Mouse (Mus musculus): ENCODE data around the gene Iqgap2.

Gene Iqgap2

DNA sequence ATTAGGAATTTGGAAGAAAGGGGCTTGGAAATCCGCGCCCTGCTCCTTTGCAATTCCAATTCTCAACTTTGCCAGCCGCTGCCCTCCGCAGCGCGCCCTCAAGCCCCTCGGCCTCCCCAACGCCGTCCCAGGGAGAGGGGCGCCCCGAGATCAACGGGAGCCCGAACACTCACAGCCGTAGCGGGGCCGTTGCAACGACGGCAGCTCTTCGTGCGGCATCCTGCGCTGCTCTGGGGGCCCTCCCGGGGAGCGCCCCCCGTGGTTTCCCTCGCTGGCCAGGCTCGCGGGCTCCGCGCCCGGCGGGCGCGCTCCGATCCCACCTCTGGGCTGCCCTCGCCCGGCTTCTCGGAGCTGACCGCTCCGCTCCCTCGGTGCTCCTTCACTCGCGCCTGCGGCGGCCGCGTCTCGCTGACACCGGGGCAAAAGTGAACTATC is at the start of gene Iqgap2:
Gene Iqgap2 (minus strand): TSS at position 432 of the 435 bp plus-strand sequence.
- DNase-seq (ENCODE audit: low spot score in 2 of 2), result no peak

DNA sequence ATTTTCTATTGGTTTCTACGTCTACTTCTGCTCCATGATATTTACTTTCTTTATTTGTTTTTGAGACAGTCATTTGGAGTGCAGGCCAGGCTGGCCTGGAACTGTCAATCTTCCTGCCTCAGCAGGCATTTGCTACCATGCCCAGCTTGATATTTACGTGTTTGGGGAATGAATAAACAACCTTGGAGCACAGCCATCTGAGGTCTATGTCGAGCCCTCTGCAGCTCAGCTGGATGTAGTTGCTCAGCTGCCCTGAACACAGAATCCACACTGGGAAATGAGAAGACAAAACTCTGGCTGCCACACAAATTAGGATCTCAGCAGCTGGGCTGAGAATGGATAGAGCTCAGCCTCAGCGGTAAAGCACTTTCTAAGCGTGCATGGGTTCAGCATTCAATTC is 49.1 kb upstream of the Iqgap2 start:
- DNase-seq (ENCODE audit: low spot score in 2 of 2), result no peak

DNA sequence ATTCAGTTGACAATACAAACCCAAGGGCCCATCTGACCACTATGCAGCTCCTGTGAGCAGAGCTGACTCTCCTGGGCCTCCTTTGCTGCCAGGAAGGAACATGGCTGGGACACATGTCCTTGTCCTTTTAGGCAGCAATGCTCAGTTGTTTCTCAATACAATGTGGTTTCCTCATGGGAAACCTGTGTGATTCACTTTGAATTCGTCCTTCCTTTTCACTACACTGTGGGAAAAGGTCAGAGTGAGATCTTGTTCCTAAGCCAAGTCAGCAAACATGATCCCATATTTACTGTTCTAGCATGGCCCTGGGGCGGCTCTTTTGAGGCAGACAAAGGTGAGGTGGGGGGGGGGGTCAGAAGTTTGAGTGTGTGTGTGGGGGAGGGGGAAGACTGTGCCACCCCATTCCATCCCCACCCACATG is 32.5 kb upstream of the Iqgap2 start:
- DNase-seq (ENCODE audit: low spot score in 2 of 2), result no peak

DNA sequence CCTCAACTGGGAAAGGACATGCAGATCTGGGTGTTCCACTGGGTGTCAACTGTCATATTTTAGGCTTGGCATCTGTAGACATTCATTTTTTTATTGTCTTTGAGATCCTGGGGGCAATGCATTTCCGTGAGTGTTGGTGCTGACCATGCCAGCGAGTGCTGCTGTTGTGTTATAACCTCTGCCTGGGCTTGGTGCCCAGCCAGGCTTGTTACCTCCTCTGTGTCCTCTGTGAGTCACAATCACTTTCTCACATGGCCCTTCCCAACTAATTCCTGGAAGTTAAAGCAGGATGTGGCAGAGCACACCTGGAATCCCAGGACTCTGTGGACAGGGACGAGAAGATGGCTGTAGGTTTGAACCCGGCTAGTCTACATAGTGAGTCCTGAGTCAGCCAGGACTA is 30.9 kb upstream of the Iqgap2 start:
- no peak for DNase-seq (ENCODE audit: low spot score in 2 of 2)

DNA sequence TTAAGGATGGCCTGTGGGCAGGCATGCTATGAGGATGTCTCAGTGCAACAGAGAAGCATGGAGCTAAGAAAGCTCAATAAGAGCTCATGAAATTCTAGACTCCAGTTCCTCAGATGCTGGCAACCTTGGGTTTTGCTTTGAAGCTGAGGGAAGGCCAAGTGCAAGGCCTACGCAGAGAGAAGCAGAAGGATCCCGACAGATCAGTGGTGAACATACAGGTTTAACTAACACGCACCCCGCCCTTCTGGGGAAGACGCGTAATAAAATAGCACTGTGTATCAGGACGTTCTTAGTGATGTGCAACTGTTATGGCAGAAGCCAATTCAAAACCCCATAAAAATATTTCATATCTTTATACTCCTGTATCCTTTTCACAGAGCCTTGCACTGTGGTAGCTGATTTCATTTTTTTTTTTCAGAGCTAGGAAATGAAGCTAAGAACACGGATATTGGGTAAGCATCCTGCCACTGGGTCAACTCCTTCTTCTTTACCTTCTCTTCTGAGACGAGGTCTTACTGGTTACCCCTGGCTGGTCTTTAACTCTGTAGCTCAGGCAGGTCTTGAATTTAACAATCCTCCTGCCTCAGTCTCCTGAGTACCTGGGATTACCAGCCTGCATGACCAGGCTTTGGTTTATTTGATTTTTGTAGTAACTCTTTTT is 27.0 kb upstream of the Iqgap2 start:
- DNase-seq (ENCODE audit: low spot score in 2 of 2), result no peak

DNA sequence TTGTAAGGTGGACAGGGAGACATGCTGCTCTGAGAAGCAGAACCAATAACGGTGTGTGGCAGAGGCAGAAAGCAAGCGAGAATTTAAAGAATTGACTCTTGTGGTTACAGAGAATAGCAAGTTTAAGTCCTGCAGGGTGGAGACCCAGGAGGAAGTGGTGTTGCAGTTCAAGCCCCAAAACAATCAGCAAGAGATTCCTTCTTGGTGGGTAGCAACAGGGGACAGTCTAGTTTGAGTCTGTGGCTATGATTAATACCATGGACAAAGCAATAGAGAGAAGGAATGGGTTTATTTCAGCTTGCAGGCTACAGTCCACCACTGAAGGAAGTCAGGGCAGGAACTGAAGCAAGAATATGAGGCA is 21.3 kb upstream of the Iqgap2 start:
- no peak for DNase-seq (ENCODE audit: low spot score in 2 of 2)

DNA sequence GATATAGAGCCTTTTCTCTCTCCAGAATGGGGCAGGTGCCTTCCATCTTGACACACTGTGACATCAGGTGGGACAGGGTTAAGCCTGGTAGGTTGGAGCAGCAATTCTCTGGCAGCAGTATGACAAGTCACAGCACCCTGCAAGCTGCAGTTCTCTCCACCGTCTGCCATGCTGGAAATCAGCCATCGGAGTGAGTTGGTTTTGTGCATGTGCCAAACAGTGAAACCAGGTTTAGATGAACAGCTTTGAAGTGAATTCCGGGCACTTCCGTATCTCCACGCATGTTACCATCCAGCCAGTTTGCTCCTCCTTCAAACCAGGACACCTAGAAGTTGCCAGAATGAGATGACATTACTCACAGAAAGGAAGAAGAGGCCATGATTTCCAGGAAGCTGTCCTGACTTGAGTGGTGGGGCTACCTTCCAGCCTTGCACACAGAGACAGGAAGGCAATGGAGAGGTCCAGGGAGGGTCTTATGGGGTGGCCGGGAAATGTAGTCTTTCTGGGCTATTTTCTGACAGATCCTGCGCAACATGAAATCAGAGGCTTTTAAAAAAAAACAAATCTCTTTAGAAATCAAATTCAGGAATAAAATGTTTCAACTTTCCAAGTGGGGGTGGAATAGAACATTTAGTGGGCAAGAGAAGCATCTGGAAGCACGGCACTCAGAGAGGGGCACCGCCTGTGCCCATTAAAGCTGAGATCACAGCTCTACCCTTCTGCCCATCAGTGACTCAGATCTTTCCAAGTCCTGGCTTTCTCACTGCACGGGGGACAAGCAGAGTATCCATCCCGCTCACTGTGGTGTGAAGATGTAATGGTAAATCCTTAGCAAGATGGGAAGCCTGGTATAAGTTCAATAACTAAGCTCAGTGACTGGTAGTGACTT is 20.7 kb upstream of the Iqgap2 start:
- DNase-seq (ENCODE audit: low spot score in 2 of 2), result peak in 1 of 2 experiments; percentile 72

DNA sequence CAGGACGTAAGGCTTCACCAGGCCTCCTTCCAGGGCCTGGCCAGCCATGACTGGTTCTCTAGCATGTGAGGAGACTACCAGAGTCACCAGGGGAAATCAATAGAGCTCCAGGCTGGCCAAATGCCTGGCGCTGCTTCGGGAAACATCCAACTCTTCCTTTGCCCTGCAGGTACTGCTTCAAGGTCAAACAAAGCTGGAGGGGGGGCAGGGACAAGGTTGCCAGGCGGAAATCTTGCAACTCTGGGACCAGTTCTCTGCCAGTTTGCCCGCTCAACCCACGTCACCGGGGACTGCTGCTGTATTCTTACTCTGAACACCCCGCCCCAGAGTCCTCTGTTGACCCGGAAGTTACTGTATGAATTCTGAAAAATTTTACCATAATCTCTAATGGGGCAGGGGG is 18.5 kb upstream of the Iqgap2 start:
- DNase-seq (ENCODE audit: low spot score in 2 of 2), result no peak

DNA sequence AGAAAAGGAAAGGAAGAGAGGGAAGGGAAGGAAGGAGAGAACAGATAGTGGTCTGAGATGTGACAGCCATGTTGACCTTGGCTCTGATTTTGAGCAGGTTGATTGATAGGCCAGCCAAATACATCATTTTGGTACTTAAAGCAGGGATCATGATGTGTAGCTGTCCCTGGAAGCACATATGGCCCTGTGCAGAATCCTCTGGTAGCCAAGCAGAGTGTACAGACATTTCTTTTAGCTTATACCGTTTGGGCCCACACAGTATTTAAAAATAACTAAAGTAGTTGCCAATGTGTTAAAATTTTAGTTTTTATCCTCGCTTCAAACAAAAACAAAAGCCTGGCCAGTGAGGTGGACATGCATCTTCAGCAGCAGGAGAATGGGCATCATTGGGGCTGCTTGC is 17.5 kb upstream of the Iqgap2 start:
- DNase-seq (ENCODE audit: low spot score in 2 of 2), result peak in 1 of 2 experiments; percentile 41

DNA sequence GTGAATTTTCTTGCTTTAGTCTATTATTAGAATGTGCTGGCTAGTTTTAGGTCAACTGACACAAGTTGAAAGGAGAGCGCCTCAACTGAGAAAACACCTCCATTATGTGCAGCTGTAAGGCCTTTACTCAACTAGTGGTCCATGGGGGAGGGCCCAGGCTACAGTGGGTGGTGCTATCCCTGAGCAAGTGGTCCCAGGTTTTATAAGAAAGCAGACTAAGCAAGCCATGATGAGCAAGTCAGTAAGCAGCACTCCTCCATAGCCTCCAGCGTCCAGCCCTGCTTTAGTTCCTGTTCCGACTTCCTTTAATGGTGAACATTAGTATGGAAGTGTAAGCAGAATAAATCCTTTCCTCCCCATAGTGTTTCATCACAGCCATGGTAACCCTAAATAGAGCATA is 11.0 kb upstream of the Iqgap2 start:
- DNase-seq (ENCODE audit: low spot score in 2 of 2), result no peak

DNA sequence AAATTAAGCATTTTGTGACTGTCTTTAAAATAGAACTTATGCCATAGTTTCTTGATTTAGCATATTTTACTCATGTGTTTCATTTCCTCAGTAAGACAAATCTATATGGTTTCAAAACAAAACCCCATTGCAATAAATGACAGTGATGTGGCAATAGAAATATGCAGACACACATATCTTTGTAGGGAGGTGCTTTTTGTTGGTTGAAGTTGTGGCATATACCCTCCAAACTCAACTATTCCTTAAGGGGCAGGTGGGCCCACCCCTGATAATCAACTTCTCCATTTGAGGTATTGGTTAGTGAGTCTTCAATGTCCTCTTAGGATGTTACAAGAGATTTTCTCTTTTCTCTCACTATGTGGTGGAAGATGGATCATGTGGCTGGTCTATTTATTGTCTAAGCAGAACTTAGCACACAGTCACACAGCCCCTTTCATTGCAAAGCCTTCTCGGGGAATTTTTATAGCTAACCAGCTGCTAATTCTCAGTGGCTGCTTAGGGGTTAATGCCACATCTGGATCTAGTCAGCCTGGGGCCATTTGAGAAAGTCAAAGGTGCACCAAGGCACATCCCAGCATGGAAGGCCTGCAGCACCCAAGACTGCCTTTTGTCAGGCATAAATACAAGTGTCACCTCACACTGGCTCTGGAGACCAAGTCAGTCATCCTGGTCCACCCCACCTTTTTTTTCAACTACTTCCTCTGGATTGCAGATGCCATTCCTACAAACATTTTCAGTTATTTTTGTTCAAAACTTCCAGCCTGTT is 8.3 kb upstream of the Iqgap2 start:
- DNase-seq (ENCODE audit: low spot score in 2 of 2), result no peak

DNA sequence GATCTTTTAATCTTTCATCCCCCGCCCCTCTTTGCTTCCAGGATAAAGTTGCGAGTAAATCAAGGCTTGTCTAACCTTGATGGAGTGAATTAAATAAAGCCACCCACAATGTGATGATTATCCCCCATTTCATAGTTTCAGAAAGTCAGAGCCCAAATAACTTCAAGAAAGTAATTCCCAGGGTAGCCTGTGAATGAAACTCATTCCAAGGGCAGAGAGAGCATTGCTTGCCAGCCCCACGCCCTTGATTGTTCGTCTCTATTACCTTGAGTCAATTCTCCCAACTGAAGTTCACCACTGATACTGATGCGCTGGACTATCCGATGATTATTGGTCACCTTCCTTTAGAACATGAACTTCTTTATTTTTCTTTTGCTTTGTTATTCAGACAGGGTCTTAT is 4.8 kb upstream of the Iqgap2 start:
- no peak for DNase-seq (ENCODE audit: low spot score in 2 of 2)

DNA sequence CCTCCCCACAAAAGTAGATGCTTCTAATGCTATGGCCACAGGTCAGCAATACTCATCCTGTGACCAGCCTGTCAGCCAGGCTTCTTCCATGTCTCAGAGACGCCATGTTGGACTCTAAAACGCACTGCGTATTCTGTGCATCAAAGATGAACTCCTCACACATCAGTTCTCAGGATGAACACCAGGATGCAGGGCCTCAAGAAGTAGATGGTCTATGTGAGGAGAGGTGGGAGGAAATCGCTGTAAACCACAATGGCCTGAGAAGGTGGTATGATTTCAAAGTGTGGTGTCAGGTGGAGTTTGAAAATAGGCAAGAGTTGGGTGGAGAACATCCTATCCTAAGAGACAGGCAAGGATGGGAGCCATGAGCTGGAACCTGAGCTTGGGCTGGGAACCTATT is 1.4 kb upstream of the Iqgap2 start:
- DNase-seq (ENCODE audit: low spot score in 2 of 2), result no peak

DNA sequence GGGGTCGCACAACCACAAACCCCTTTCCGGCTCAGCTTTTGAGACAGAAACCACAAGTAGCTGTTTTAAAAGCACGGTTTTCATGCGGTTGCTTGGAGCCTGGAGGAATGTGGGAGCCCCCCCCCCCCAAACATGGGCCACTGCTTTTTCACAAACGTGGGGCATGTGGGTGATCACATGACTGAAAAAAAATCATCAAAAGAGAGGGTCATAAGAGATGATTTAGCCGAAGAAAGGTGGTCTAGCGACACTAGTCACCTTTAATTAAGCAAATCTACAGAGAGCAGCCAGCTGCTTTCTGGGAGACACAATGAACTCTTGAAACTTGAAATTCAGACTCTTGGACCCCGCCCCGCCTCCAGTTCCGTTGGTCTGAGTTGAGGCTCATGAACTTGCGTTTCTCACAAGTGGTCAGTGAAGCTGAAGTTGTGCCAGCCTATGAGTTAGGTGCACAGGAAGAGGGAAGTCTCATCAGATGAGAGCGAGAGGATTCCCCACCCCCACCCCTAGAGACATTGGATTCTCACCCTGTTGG is 956 bp upstream of the Iqgap2 start:
- DNase-seq (ENCODE audit: low spot score in 2 of 2), result no peak

DNA sequence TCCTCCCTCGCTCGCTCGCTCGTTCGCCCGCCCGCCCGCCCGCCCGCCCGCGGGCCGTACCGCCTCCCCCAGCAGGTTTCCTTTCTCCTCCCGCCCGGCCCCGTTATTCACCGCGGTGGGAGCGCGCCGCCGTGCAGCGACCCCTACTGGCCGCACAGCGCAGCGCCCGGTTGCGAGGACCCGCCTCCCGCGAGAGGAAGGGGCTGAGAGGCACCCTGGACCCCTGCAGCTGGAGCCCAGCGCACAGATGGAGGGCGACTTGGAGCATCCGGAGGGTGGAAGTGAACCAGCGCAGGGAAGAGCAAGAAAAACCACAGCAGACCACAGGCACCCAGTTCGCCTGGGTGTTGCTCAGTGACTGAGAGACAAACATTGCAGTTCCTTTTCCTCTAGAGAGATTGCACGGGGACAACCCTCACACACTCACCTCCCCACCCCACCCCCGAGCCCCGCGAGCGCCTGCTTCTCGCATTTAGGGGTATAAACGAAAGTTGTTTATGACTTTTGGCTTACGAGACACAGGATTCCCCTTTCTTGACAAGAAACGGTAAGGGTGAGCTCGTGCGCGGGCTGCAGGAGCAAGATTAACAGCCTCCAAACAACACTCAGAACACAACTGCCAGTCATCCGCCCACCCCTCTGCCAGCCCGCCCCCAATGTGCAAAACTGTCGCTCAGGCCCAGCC is 346 bp upstream of the Iqgap2 start:
- peak in 1 of 2 experiments; percentile 67 for DNase-seq (ENCODE audit: low spot score in 2 of 2)

DNA sequence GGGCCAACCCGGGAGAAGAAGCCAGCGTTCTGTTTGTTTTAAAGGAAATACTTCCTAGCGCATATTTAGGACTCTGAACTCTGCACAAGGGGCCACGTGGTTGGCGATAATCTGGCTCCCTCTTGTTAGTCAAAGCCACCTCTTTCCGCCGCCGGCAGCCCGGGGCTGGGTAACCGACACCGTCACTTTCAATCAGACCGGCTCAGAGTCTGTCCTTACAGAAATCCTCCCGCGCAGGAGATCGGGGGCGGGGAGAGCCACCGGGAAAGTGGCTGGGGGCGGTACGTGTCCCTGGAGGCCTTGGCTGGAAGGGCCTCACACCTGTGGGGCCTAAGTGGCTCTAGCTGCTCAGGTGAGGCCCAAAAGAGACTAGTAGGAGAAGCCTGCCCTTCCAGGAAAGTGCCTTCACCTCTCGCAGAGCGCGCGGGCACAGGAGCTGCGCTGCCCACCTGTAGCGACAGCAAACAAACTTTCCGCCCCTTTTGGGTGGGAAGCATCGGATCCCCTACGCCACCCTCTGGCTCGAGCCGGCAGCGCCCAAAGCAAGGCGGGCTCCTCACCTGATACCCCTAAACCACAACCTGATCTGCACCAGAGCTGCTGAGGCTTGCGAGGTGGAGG is 761 bp downstream of the Iqgap2 start:
- DNase-seq (ENCODE audit: low spot score in 2 of 2), result no peak

DNA sequence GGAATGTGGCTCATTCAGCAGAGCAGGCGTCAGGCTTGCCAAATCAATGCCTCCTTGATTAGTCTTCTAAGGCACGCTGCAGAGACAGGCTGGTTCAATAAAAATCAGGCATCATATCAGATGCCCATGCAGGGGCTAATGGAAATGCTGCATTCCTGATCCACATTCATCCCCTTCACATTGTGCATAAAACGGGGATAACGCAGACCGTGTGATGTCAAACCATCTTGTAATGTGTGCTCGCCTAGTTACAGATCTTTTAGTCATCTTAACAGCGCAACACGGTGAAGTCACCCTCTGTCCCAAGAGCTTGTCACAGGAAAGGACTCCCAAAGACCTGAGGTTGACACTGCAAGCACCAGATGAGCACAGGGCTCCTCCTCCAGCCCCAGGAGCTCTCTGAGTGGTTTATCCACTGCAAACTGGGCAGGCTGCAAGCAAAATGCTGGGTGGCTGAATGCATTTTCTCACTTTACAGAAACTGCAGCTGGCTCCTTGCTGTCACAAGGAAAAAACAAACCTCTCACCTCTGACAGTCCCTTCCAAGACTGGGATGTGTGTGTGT is 1.7 kb downstream of the Iqgap2 start:
- DNase-seq (ENCODE audit: low spot score in 2 of 2), result no peak

DNA sequence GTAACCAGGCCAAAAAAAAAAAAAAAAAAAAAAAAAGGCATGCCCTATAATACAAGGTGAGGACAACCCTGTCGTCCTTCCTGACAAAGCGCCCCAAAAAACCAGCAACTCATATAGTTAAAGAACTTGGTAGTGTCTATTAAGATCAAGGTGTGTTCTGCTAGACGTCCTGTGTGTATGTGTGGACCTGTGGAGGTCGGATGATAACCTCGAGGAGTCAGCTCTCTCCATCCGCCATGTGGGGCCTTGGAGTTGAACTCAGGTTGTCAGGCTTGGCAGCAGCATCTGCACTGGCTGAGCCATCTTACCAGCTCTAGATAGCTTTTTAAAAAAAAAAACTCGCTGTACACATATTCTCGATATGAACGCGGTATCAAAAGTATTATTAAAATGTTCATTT is 2.4 kb downstream of the Iqgap2 start:
- DNase-seq (ENCODE audit: low spot score in 2 of 2), result no peak

DNA sequence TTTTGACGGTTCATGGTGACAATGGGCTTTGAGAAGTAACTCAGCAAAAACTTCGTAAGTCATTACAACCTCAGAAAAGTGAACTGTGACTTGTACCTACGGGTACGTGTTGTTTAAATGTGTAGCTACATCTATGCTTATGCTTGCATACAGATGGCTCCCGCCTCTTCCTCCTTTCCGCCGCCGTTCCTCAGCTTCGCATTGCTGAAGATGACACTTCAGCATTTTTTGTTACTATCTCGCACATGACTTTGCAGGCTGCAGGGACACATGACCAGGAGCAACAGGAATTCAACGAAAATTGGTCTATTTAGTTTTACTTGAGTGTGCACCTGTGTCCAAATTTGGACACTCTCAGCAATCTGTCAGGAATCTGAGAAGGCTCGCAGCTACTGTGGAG is 3.1 kb downstream of the Iqgap2 start:
- DNase-seq (ENCODE audit: low spot score in 2 of 2), result no peak

DNA sequence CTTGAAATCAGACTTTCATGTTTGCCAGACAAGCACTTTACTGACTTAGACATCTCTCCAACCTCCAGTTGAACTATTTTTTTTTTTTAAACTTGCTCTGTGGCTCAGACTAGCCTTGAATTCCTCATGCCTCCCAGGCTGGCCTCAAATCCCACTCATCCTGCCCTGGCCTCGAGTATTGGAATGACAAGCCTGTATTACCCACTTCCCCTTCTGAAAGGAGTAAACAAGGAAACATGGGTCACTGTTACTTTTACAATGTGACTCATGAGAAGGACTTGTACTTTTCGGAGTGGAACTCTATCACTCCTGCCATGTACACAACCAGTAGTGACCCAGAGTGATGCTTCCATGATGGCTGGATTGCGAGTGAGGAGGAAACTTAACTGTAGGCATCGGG is 3.6 kb downstream of the Iqgap2 start:
- no peak for DNase-seq (ENCODE audit: low spot score in 2 of 2)

DNA sequence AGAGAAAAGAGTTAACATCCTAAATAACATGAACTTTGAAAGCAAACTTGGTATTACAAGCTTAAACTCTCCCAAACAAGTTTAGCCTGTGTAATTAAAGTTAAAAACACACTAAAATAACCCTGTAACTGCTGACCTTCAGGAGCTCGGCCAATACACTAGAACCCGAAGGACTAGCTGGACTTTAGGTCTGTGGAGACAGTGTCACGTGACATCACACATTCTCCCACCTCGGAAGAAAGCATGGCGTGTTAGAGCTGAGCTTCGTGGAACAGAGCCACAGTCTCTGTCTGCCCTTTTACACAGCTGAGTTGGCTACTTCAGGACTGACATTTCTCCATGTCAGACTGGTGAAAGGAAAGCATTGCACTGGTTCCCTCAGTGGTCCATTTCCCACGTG is 4.3 kb downstream of the Iqgap2 start:
- DNase-seq (ENCODE audit: low spot score in 2 of 2), result no peak
